Comparison of ENCODE assay signal across 7 mouse cellular contexts in the genomic region with DNA sequence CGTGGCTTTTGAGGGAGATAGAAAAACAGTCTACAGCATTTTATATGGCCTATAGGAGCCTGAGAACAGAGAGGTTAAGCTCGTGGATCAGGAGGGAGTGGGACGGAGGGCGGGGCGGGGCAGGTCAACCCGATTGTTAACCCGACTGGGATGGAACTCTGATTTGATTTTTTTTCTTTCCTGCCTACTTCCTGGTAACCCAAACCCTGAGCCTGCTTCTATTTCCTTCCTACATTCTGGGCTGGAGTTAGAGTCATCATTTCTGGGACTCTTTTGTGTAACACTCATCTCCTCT. TPM values are rescaled to one million over a fixed set of nuclear protein-coding genes. Genes with fewer than 3 reads are reported as not detected.
A peak's percentile ranks its signal among the peaks of the same experiment; 100 is the strongest.
DNase-seq lines count a peak whose midpoint lies in the region; ATAC-seq and TF ChIP-seq lines count a peak whose summit lies in the region.

No protein-coding gene starts in this region.

- no peak for DNase-seq in neural tube, embryonic 11.5 days (ENCODE audit: low spot score)
- no peak for DNase-seq in neural tube, embryonic 10.5 days (ENCODE audit: extremely low spot score, low spot score)
- no peak for DNase-seq in limb, embryonic 14.5 days (ENCODE audit: low spot score)
- DNase-seq in cerebellum, postnatal 36 days: no peak

- no peaks in the 10 kb centered on the region for H3K36me3 ChIP-seq in neural tube, embryonic 11.5 days (ENCODE audit: control insufficient read depth, insufficient read depth, low read length)
- H3K36me3 ChIP-seq in heart, embryonic 11.5 days (ENCODE audit: control insufficient read depth, insufficient read depth, low read length): no peaks in the 10 kb centered on the region
- H3K36me3 ChIP-seq in limb, embryonic 14.5 days (ENCODE audit: control insufficient read depth, insufficient read depth, low read length): no peaks in the 10 kb centered on the region
- H3K36me3 ChIP-seq in stomach, embryonic 16.5 days (ENCODE audit: control insufficient read depth, insufficient read depth, low read length): no peaks in the 10 kb centered on the region

- WGBS in neural tube, embryonic 11.5 days: 0% methylated on average over 7 of the region's 7 CpGs
- whole genome bisulfite sequencing in heart, embryonic 11.5 days (ENCODE audit: insufficient replicate concordance): 4% methylated on average over 7 of the region's 7 CpGs
- 3% methylated on average over 7 of the region's 7 CpGs for WGBS in limb, embryonic 14.5 days
- 7% methylated on average over 7 of the region's 7 CpGs for WGBS in stomach, embryonic 16.5 days

- peak; percentile 31; the same call in 1 of the 2 replicates for ATAC-seq in neural tube, embryonic 11.5 days (ENCODE audit: insufficient read depth, low FRiP score, low TSS enrichment)
- ATAC-seq in heart, embryonic 11.5 days (replicated peaks; ENCODE audit: insufficient number of reproducible peaks, low FRiP score, low TSS enrichment): 0 out of 2 replicates have a peak, but pooled peaks have one; percentile 9
- no peak for ATAC-seq in limb, embryonic 14.5 days (ENCODE audit: low FRiP score, low read depth)
- ATAC-seq in stomach, embryonic 16.5 days (ENCODE audit: insufficient read depth, low FRiP score): peak; percentile 34; the same call in 1 of the 2 replicates
- ATAC-seq in megakaryocyte-erythroid progenitor cell, adult 5-6 weeks (replicated peaks; ENCODE audit: low FRiP score, low TSS enrichment, poor library complexity, severe bottlenecking): no peak

- H3K9me3 ChIP-seq in neural tube, embryonic 11.5 days (ENCODE audit: control insufficient read depth, low read length): no peaks in the 10 kb centered on the region
- H3K9me3 ChIP-seq in heart, embryonic 11.5 days (replicated peaks; ENCODE audit: control insufficient read depth, low read length): no peaks in the 10 kb centered on the region
- H3K9me3 ChIP-seq in limb, embryonic 14.5 days (ENCODE audit: control insufficient read depth, low read length): no peaks in the 10 kb centered on the region
- H3K9me3 ChIP-seq in stomach, embryonic 16.5 days (replicated peaks; ENCODE audit: control insufficient read depth, low read length): no peaks in the 10 kb centered on the region

- H3K4me1 ChIP-seq in neural tube, embryonic 11.5 days (ENCODE audit: control insufficient read depth, insufficient read depth, low read length): peaks cover 7% of the 10 kb centered on the region; the same call in 1 of the 2 replicates
- H3K4me1 ChIP-seq in heart, embryonic 11.5 days (ENCODE audit: control insufficient read depth, insufficient read depth, low read length): peaks cover 31% of the 10 kb centered on the region
- H3K4me1 ChIP-seq in limb, embryonic 14.5 days (ENCODE audit: control insufficient read depth, insufficient read depth, low read length): peaks cover 15% of the 10 kb centered on the region
- peaks cover 14% of the 10 kb centered on the region for H3K4me1 ChIP-seq in stomach, embryonic 16.5 days (ENCODE audit: control insufficient read depth, insufficient read depth, low read length)

- no peak for TF ChIP-seq POLR2A in limb, embryonic 14.5 days (IDR thresholded peaks at IDR 0.05; ENCODE audit: borderline replicate concordance, extremely low read depth, insufficient read depth, insufficient read length)

- no peaks in the 10 kb centered on the region for H3K27me3 ChIP-seq in neural tube, embryonic 11.5 days (ENCODE audit: control insufficient read depth, insufficient read depth, low read length)
- no peaks in the 10 kb centered on the region for H3K27me3 ChIP-seq in heart, embryonic 11.5 days (ENCODE audit: control insufficient read depth, insufficient read depth, low read length)
- H3K27me3 ChIP-seq in limb, embryonic 14.5 days (ENCODE audit: control insufficient read depth, insufficient read depth, low read length): no peaks in the 10 kb centered on the region
- H3K27me3 ChIP-seq in stomach, embryonic 16.5 days (ENCODE audit: control insufficient read depth, insufficient read depth, low read length): no peaks in the 10 kb centered on the region

- peak overlapping the region; percentile 26 for H3K4me3 ChIP-seq in neural tube, embryonic 11.5 days (ENCODE audit: low read depth, low read length)
- peak overlapping the region; percentile 41 for H3K4me3 ChIP-seq in heart, embryonic 11.5 days (ENCODE audit: low read depth, low read length)
- peak overlapping the region; percentile 29 for H3K4me3 ChIP-seq in limb, embryonic 14.5 days (replicated peaks; ENCODE audit: low read length)
- peak overlapping the region; percentile 39 for H3K4me3 ChIP-seq in stomach, embryonic 16.5 days (replicated peaks; ENCODE audit: low read length)

- H3K27ac ChIP-seq in neural tube, embryonic 11.5 days (ENCODE audit: low read depth, low read length): no peak overlapping the region
- no peak overlapping the region for H3K27ac ChIP-seq in heart, embryonic 11.5 days (ENCODE audit: low read depth, low read length)
- H3K27ac ChIP-seq in limb, embryonic 14.5 days (replicated peaks; ENCODE audit: low read depth, low read length): 0 out of 2 replicates have a peak overlapping the region, but pooled peaks have one; percentile 33
- 0 out of 2 replicates have a peak overlapping the region, but pooled peaks have one; percentile 8 for H3K27ac ChIP-seq in stomach, embryonic 16.5 days (ENCODE audit: low read length)

- peak overlapping the region; percentile 48 for H3K9ac ChIP-seq in neural tube, embryonic 11.5 days (ENCODE audit: low read length)
- H3K9ac ChIP-seq in heart, embryonic 11.5 days (ENCODE audit: low read depth, low read length): peak overlapping the region; percentile 59; the same call in 1 of the 2 replicates
- peak overlapping the region; percentile 17; the same call in 1 of the 2 replicates for H3K9ac ChIP-seq in limb, embryonic 14.5 days (ENCODE audit: low read depth, low read length, severe bottlenecking)
- peak overlapping the region; percentile 60 for H3K9ac ChIP-seq in stomach, embryonic 16.5 days (ENCODE audit: low read length)

- peak overlapping the region; percentile 64 for H3K4me2 ChIP-seq in neural tube, embryonic 11.5 days (ENCODE audit: low read depth)
- peak overlapping the region; percentile 75 for H3K4me2 ChIP-seq in heart, embryonic 11.5 days
- H3K4me2 ChIP-seq in limb, embryonic 14.5 days (replicated peaks; ENCODE audit: low read depth, low read length, severe bottlenecking): peak overlapping the region; percentile 58
- peak overlapping the region; percentile 57 for H3K4me2 ChIP-seq in stomach, embryonic 16.5 days (ENCODE audit: low read depth, low read length)

RNA-seq across cellular contexts. Expression of gene Calm2, which starts 27.7 kb away (rescaled TPM):
- 1,603 and 1,604 TPM in 2 replicates for polyA plus RNA-seq in neural tube, embryonic 11.5 days (2014; fragmentation: Nextera tagmentation; extraction: Ambion mirVana)
- 724 and 789 TPM in 2 replicates for polyA plus RNA-seq in heart, embryonic 11.5 days (2014; fragmentation: Nextera tagmentation; extraction: Ambion mirVana)
- 385 and 537 TPM in 2 replicates for polyA plus RNA-seq in limb, embryonic 14.5 days (2012; rRNA removed)
- polyA plus RNA-seq in limb, embryonic 14.5 days (2014; fragmentation: Nextera tagmentation; extraction: Ambion mirVana): 933 and 956 TPM in 2 replicates
- 948 and 1,017 TPM in 2 replicates for polyA plus RNA-seq in stomach, embryonic 16.5 days (2015; fragmentation: Nextera tagmentation; extraction: Ambion mirVana)
- 286 and 288 TPM in 2 replicates for total RNA-seq in megakaryocyte-erythroid progenitor cell, adult 5-6 weeks (2014; fragmentation: Nextera tagmentation)
- 970 and 1,345 TPM in 2 replicates for total RNA-seq in megakaryocyte-erythroid progenitor cell, adult 5-6 weeks (2017)

RNA-seq across cellular contexts. Expression of gene Stpg4, which starts 46.9 kb away (rescaled TPM):
- polyA plus RNA-seq in neural tube, embryonic 11.5 days (2014; fragmentation: Nextera tagmentation; extraction: Ambion mirVana): 0.39 TPM in 1 of 2 replicates, not detected in the other
- not detected in 2 replicates for polyA plus RNA-seq in heart, embryonic 11.5 days (2014; fragmentation: Nextera tagmentation; extraction: Ambion mirVana)
- polyA plus RNA-seq in limb, embryonic 14.5 days (2012; rRNA removed): not detected in 2 replicates
- polyA plus RNA-seq in limb, embryonic 14.5 days (2014; fragmentation: Nextera tagmentation; extraction: Ambion mirVana): not detected in 2 replicates
- polyA plus RNA-seq in stomach, embryonic 16.5 days (2015; fragmentation: Nextera tagmentation; extraction: Ambion mirVana): not detected in 2 replicates
- total RNA-seq in megakaryocyte-erythroid progenitor cell, adult 5-6 weeks (2014; fragmentation: Nextera tagmentation): not detected in 2 replicates
- total RNA-seq in megakaryocyte-erythroid progenitor cell, adult 5-6 weeks (2017): not detected in 2 replicates

Comparison
In these comparisons a context has a peak if more than half of its experiments do, and no peak if none do; other contexts are left out.
1. ATAC-seq: peak in neural tube, embryonic 11.5 days (single experiment), heart, embryonic 11.5 days (single experiment) and stomach, embryonic 16.5 days (single experiment); none in limb, embryonic 14.5 days (single experiment) and megakaryocyte-erythroid progenitor cell, adult 5-6 weeks (single experiment).
2. H3K27ac ChIP-seq: peak in limb, embryonic 14.5 days (single experiment) and stomach, embryonic 16.5 days (single experiment); none in neural tube, embryonic 11.5 days (single experiment) and heart, embryonic 11.5 days (single experiment).
3. Peak in every context shown above with its lines, with median percentiles within 50 percentile points of each other: H3K4me2 ChIP-seq, H3K4me3 ChIP-seq and H3K9ac ChIP-seq.